Mouse (Mus musculus): Measurements from ENCODE around the gene Lgals2. TPM values are rescaled to one million over a fixed set of nuclear protein-coding genes. Genes with fewer than 3 reads are reported as not detected.

The Lgals2 gene
- polyA plus RNA-seq, 1 experiment: 1.3 TPM

DNA sequence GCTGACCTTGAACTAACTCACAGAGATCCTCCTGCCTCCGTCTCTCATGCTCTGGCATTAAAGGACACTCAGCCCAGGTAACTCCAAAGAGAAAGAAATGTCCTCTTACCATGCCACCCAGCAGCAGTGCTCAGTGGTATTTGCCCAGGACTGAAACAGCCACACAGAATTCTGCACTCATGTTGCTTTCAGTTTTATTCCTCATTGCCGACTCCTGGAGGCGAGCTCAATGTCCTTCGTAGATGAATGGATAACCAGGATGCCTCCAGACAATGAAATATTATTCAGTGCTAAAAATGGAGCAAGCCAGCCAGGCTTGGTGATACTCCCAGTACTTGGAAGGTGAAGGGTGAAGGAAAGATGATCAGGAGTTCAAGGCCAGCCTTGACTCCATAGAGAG, 41.7 kb downstream of the Lgals2 start:
- no peak for TF ChIP-seq FOSL1 (IDR thresholded peaks at IDR 0.05; ENCODE audit: insufficient read depth, low read length, poor library complexity, severe bottlenecking)
- no peak for TF ChIP-seq MAX (IDR thresholded peaks at IDR 0.05)
- no peak for TF ChIP-seq CEBPB (IDR thresholded peaks at IDR 0.05; ENCODE audit: low read depth)
- no peak for TF ChIP-seq MYOD1 (IDR thresholded peaks at IDR 0.05; ENCODE audit: control insufficient read depth, insufficient read length, low read depth)
- no peak for TF ChIP-seq MYOG (IDR thresholded peaks at IDR 0.05; ENCODE audit: control insufficient read depth, extremely low read depth, insufficient read length)
- no peak for TF ChIP-seq CTCF (IDR thresholded peaks at IDR 0.05; ENCODE audit: control insufficient read depth, insufficient read depth, insufficient read length)
- TF ChIP-seq USF1 (IDR thresholded peaks at IDR 0.05; ENCODE audit: low read depth): no peak
- Histone ChIP-seq H3K79me2 (ENCODE audit: control insufficient read depth, insufficient read depth) (no peaks in the 10 kb centered on the region), H3K79me3 (ENCODE audit: low read depth) (no peaks in the 10 kb centered on the region), H3K4me3 (ENCODE audit: insufficient read depth, poor library complexity, severe bottlenecking) (no peak overlapping the region), H3ac (ENCODE audit: control insufficient read depth, insufficient read length, low read depth) (no peak overlapping the region), H3K27me3 (ENCODE audit: control insufficient read depth, insufficient read depth, insufficient read length) (no peaks in the 10 kb centered on the region), H3K36me3 (ENCODE audit: control insufficient read depth, insufficient read depth) (no peaks in the 10 kb centered on the region)

DNA sequence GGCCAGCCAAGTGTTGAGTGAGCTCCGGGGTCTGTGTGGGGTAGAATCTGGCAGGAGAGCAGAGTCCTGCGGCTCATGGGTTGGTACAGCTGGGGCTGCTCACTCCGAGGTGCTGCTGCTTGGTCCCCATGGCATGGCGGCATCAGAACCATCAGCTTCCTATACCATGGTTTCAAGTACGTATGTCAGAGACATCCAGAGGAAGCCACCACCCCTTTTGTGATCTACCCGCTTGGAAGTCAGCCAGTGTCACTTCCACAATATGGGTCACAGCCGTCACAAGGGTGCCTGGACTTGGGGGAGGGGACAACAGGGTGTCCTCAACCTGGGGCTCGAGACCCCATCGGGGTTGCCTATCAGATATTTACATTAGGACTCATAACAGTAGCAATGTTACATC, 45.2 kb downstream of the Lgals2 start:
- Histone ChIP-seq H3K27me3 (ENCODE audit: control insufficient read depth, insufficient read depth, insufficient read length) (no peaks in the 10 kb centered on the region), H3K79me3 (ENCODE audit: low read depth) (no peaks in the 10 kb centered on the region), H3ac (ENCODE audit: control insufficient read depth, insufficient read length, low read depth) (no peak overlapping the region), H3K36me3 (ENCODE audit: control insufficient read depth, insufficient read depth) (no peaks in the 10 kb centered on the region), H3K79me2 (ENCODE audit: control insufficient read depth, insufficient read depth) (no peaks in the 10 kb centered on the region), H3K4me3 (ENCODE audit: insufficient read depth, poor library complexity, severe bottlenecking) (no peak overlapping the region)
- TF ChIP-seq CEBPB (IDR thresholded peaks at IDR 0.05; ENCODE audit: low read depth) (no peak), MAX (IDR thresholded peaks at IDR 0.05) (no peak), CTCF (IDR thresholded peaks at IDR 0.05; ENCODE audit: control insufficient read depth, insufficient read depth, insufficient read length) (no peak), MYOD1 (IDR thresholded peaks at IDR 0.05; ENCODE audit: control insufficient read depth, insufficient read length, low read depth) (no peak), FOSL1 (IDR thresholded peaks at IDR 0.05; ENCODE audit: insufficient read depth, low read length, poor library complexity, severe bottlenecking) (no peak), USF1 (IDR thresholded peaks at IDR 0.05; ENCODE audit: low read depth) (no peak), MYOG (IDR thresholded peaks at IDR 0.05; ENCODE audit: control insufficient read depth, extremely low read depth, insufficient read length) (no peak)

DNA sequence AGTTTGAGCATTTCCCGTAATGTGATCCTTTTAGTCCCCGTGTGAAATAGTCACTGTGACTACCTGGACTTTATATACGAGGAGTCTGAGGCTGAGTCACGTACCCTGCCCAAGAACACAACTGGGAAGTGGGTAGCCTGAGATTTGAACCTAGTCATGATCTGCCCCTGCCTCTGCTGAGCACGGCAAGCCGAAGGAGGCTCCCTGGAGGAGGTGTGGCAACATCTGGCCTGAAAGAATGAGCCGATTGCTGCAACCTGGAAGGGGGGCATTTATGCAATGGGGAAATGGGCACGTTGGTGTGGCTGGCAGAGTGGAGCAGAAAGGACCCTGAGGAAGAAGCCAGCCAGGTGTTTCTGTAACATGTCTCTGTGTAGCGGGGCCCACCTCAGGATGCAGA, 45.6 kb downstream of the Lgals2 start:
- Histone ChIP-seq H3K79me2 (ENCODE audit: control insufficient read depth, insufficient read depth) (no peaks in the 10 kb centered on the region), H3ac (ENCODE audit: control insufficient read depth, insufficient read length, low read depth) (no peak overlapping the region), H3K27me3 (ENCODE audit: control insufficient read depth, insufficient read depth, insufficient read length) (no peaks in the 10 kb centered on the region), H3K36me3 (ENCODE audit: control insufficient read depth, insufficient read depth) (no peaks in the 10 kb centered on the region), H3K79me3 (ENCODE audit: low read depth) (no peaks in the 10 kb centered on the region), H3K4me3 (ENCODE audit: insufficient read depth, poor library complexity, severe bottlenecking) (no peak overlapping the region)
- TF ChIP-seq MYOD1 (IDR thresholded peaks at IDR 0.05; ENCODE audit: control insufficient read depth, insufficient read length, low read depth): no peak
- no peak for TF ChIP-seq CTCF (IDR thresholded peaks at IDR 0.05; ENCODE audit: control insufficient read depth, insufficient read depth, insufficient read length)

DNA sequence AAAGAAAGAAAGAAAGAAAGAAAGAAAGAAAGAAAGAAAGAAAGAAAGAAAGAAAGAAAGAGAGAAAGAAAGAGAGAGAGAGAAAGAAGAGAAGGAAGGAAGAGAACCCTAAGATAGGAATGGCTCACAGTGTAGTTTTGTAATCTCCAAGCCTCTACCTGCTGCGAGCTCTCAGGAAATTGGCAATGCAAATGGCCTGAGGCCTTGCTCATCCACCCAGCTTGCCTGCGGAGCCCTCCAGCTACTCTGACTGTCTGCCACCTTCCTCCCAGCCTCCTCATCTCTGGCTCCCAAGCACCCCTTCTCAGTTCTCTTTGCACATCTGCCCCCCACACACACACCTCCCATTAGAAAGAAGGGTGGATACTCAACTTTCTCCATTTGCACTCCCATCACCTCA, 46.3 kb downstream of the Lgals2 start:
- H3K27me3 ChIP-seq (ENCODE audit: control insufficient read depth, insufficient read depth, insufficient read length): no peaks in the 10 kb centered on the region
- no peak overlapping the region for H3ac ChIP-seq (ENCODE audit: control insufficient read depth, insufficient read length, low read depth)
- no peaks in the 10 kb centered on the region for H3K36me3 ChIP-seq (ENCODE audit: control insufficient read depth, insufficient read depth)
- no peak for TF ChIP-seq FOSL1 (IDR thresholded peaks at IDR 0.05; ENCODE audit: insufficient read depth, low read length, poor library complexity, severe bottlenecking)
- TF ChIP-seq MYOD1 (IDR thresholded peaks at IDR 0.05; ENCODE audit: control insufficient read depth, insufficient read length, low read depth): no peak
- no peak for TF ChIP-seq USF1 (IDR thresholded peaks at IDR 0.05; ENCODE audit: low read depth)
- TF ChIP-seq CTCF (IDR thresholded peaks at IDR 0.05; ENCODE audit: control insufficient read depth, insufficient read depth, insufficient read length): no peak
- TF ChIP-seq MAX (IDR thresholded peaks at IDR 0.05): no peak
- no peak for TF ChIP-seq MYOG (IDR thresholded peaks at IDR 0.05; ENCODE audit: control insufficient read depth, extremely low read depth, insufficient read length)
- no peak for TF ChIP-seq CEBPB (IDR thresholded peaks at IDR 0.05; ENCODE audit: low read depth)
- no peak overlapping the region for H3K4me3 ChIP-seq (ENCODE audit: insufficient read depth, poor library complexity, severe bottlenecking)
- no peaks in the 10 kb centered on the region for H3K79me3 ChIP-seq (ENCODE audit: low read depth)
- no peaks in the 10 kb centered on the region for H3K79me2 ChIP-seq (ENCODE audit: control insufficient read depth, insufficient read depth)

DNA sequence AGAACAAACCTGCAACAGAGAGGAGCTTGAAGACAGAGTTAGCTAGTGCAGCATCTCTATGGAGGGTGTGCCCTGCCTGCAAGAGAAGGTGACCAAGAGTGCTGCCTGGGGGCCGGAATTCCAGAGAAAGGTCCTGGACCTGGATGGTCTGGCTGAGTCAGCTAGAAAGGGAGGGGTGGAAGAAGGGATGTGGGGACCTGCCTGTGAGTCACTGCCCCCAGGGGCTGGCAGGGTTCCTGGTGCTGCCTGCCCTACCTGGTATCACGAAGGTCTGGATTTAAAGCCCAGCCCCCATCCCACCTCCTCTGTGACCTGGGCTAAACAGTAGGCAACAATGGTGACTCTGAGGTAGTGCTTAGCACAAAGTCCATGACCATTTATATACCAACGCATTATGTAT, 48.2 kb downstream of the Lgals2 start:
- no peak overlapping the region for H3ac ChIP-seq (ENCODE audit: control insufficient read depth, insufficient read length, low read depth)
- no peak for TF ChIP-seq USF1 (IDR thresholded peaks at IDR 0.05; ENCODE audit: low read depth)
- no peak for TF ChIP-seq MYOD1 (IDR thresholded peaks at IDR 0.05; ENCODE audit: control insufficient read depth, insufficient read length, low read depth)
- no peak for TF ChIP-seq MYOG (IDR thresholded peaks at IDR 0.05; ENCODE audit: control insufficient read depth, extremely low read depth, insufficient read length)
- TF ChIP-seq FOSL1 (IDR thresholded peaks at IDR 0.05; ENCODE audit: insufficient read depth, low read length, poor library complexity, severe bottlenecking): peak; percentile 34
- H3K27me3 ChIP-seq (ENCODE audit: control insufficient read depth, insufficient read depth, insufficient read length): peaks cover 11% of the 10 kb centered on the region
- H3K4me3 ChIP-seq (ENCODE audit: insufficient read depth, poor library complexity, severe bottlenecking): no peak overlapping the region
- H3K79me3 ChIP-seq (ENCODE audit: low read depth): no peaks in the 10 kb centered on the region
- H3K36me3 ChIP-seq (ENCODE audit: control insufficient read depth, insufficient read depth): no peaks in the 10 kb centered on the region
- H3K79me2 ChIP-seq (ENCODE audit: control insufficient read depth, insufficient read depth): no peaks in the 10 kb centered on the region

DNA sequence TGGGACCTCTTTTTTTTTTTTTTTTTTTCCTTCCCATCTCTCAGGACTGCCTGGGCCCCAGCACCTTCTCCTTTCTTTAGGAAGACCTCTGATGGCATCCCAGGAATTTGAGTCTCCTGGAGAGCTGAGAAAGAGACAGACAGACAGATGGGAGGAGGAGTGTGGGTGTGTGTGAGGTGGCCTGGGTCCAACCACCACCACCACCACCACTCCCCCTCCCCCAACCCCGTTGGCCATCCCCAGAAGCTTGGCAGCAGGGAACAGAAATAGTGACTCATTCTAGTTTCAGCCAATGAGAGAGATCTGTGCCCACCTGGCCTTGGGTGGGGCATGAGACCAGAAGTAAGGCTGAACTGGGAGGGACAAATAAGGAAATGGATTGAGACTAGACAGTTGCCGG, 48.7 kb downstream of the Lgals2 start:
- H3K79me2 ChIP-seq (ENCODE audit: control insufficient read depth, insufficient read depth): peaks cover 4% of the 10 kb centered on the region
- H3K4me3 ChIP-seq (ENCODE audit: insufficient read depth, poor library complexity, severe bottlenecking): no peak overlapping the region
- no peaks in the 10 kb centered on the region for H3K36me3 ChIP-seq (ENCODE audit: control insufficient read depth, insufficient read depth)
- peak; percentile 14 for TF ChIP-seq FOSL1 (IDR thresholded peaks at IDR 0.05; ENCODE audit: insufficient read depth, low read length, poor library complexity, severe bottlenecking)
- no peak for TF ChIP-seq MYOD1 (IDR thresholded peaks at IDR 0.05; ENCODE audit: control insufficient read depth, insufficient read length, low read depth)
- peaks cover 14% of the 10 kb centered on the region for H3K27me3 ChIP-seq (ENCODE audit: control insufficient read depth, insufficient read depth, insufficient read length)
- no peaks in the 10 kb centered on the region for H3K79me3 ChIP-seq (ENCODE audit: low read depth)
- no peak overlapping the region for H3ac ChIP-seq (ENCODE audit: control insufficient read depth, insufficient read length, low read depth)
